Mouse (Mus musculus): ENCODE data around the gene E130208F15Rik. TPM values are rescaled to one million over a fixed set of nuclear protein-coding genes. Genes with fewer than 3 reads are reported as not detected.

E130208F15Rik gene
- polyA plus RNA-seq, 1 experiment: not detected

DNA sequence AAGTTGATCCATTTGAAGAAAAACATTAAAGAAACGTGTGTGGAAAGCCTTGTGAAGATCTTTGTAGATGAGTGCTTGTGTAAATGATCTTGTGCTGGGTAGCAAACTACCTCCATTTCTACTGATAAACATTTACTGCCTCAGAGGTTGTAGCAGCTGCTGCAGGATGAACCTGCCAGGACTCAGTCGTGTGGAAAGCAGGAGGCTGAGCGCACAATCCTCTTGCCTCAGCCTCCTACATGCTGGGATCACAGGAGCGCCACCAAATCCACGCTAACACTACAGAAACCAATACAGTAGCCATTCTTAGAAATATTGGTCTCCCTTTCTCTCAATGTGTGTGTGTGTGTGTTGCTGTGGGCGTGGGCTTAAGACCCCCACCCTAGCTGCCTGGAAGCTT, 33.5 kb upstream of the E130208F15Rik start:
- Histone ChIP-seq H3K4me1 (ENCODE audit: control insufficient read depth, insufficient read depth, low read length) (peaks cover 15% of the 10 kb centered on the region), H3K4me3 (ENCODE audit: insufficient read depth, low read length) (no peak overlapping the region), H3K27ac (ENCODE audit: insufficient read depth, low read depth, low read length) (no peak overlapping the region)
- TF ChIP-seq CTCF (IDR thresholded peaks at IDR 0.05; ENCODE audit: low read depth, low read length): no peak
- no peak for TF ChIP-seq POLR2A (IDR thresholded peaks at IDR 0.05; ENCODE audit: borderline replicate concordance, low read depth, low read length)

DNA sequence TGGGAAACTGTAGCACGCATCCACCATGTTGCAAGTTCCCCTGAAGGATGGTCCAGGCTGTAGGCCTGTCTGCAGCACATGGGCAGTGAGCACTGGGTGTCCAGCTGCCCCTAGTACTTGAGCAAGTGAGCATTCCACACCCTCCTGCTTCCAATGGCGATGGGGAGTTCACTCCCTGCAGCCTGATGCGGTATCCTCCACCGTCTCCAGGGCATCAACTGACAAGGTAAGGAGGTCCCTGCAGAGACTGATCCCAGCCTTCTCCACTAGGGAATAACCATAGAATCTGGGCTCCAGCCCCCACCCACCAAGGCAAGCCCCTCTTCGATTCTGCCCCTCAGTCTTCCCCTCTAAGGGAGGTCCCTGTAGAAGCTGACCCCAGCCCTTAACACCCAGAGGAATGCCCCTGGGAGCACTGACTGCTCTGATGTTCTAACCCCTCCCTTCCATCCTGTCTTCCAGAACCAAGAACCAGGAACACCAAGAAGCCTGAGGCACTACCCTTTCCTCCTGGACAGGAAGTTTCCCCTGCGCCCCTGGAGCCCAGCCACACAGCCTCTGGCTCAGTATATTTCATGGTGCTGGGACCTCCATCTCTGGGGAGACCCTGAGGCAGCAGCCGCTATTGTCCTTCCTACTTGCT, 32.3 kb upstream of the E130208F15Rik start:
- TF ChIP-seq POLR2A (IDR thresholded peaks at IDR 0.05; ENCODE audit: borderline replicate concordance, low read depth, low read length): no peak
- no peak for TF ChIP-seq CTCF (IDR thresholded peaks at IDR 0.05; ENCODE audit: low read depth, low read length)
- Histone ChIP-seq H3K4me3 (ENCODE audit: insufficient read depth, low read length) (no peak overlapping the region), H3K4me1 (ENCODE audit: control insufficient read depth, insufficient read depth, low read length) (peaks cover 14% of the 10 kb centered on the region), H3K27ac (ENCODE audit: insufficient read depth, low read depth, low read length) (no peak overlapping the region)

DNA sequence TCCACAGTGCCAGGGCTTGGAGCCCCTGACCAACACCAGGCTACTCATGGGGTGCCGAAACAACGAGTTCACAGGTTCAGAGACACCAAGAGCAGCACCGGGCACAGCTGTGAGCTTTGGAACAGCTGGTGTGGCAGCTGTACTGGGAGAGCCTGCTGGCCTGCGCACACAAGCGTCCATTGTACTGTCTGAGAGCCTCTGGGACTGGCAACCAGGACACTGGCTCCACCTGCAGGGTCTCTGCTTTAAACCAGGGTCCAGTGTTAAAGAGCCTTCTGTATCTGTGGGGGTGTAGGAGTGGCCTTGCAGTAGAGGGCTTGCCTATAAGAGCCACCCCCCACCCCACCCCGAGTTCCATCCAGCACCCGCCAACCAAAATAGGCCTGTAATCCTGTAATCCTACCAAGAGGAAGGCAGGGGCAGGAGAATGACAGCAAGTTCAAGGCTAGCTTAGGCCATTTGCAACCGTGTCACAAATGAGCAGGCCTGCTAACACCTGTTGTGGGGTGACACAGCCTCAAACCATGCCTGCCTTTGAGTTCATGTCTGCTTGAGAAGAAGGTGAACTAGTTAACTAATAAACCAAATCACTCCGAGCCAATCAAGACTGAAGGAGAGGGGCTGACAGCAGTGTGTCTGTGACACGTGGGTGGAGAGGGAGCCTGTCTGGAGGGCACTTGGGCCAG, 31.7 kb upstream of the E130208F15Rik start:
- Histone ChIP-seq H3K4me3 (ENCODE audit: insufficient read depth, low read length) (no peak overlapping the region), H3K27ac (ENCODE audit: insufficient read depth, low read depth, low read length) (no peak overlapping the region), H3K4me1 (ENCODE audit: control insufficient read depth, insufficient read depth, low read length) (peaks cover 14% of the 10 kb centered on the region)
- TF ChIP-seq CTCF (IDR thresholded peaks at IDR 0.05; ENCODE audit: low read depth, low read length): no peak
- TF ChIP-seq POLR2A (IDR thresholded peaks at IDR 0.05; ENCODE audit: borderline replicate concordance, low read depth, low read length): no peak

DNA sequence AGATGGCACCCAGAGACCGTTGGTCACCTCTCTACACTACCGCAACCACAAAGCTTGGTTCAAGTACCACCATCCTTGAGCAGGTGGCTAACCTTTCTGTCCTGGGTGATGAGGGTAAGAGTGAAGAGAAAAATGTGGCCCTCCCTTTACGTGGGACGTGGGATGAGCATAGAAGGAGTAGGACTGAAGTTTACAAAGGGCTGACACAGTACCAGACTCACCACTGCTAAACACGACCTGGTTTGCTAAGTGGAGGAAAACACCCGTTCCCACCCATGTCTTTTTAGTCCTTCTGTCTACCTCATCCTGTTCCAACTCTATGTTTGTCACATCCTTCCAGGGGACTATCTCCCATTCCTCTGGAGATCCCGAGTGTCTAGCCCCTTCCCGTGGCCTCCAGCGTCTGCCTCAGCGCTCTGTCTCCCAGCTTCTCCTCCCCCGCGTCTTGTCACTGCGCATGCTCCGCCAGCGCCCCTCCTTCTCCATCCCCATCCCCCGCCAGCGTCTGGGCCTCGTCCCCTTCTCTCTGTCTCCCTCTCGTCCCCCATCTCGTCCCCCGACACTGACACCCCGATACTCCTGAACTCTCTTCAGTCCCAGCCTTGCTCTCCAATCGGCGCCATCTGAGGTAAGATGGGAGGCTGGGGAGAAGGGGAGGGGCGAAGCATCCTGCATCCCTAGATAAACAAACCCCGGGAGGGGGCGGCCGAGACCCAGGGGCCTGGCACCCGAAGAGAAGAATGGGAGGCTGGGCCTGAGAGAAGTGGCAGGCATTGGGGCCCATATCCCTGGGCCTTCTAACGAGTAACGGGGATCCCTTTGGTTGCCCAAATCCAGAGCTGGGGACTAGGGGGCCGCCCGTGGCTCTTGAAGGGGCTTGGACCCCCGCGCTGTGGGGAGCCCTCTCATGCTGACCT, 30.1 kb upstream of the E130208F15Rik start, which contains the start of gene Clip3:
TSS of gene Clip3 (plus strand) at position 514 of the 917 bp plus-strand sequence.
- no peak within 1 kb of the TSS for H3K4me3 ChIP-seq (ENCODE audit: insufficient read depth, low read length)
- H3K4me1 ChIP-seq (ENCODE audit: control insufficient read depth, insufficient read depth, low read length): peaks cover 6% of the 10 kb centered on the region; the same call in 1 of the 2 replicates

DNA sequence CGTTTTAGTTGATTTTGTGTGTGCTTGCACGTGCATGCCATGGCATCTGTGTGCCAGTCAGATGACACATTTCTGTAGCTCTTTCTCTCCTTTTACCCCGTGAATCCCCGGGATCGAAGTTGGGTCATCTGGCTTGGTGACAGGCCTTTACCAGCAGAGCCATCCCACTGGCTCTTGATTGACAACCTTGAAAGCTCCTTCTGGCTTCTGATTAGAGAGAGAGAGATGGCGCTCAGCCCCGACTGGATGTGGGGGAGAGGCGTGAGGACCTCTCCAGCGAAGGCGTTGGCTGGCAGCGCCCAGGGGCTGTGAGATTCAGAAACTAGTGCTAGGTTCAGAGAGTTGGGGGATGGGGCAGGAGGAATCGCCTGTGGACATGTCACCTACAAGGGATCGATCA, 27.7 kb upstream of the E130208F15Rik start:
- Histone ChIP-seq H3K4me3 (ENCODE audit: insufficient read depth, low read length) (no peak overlapping the region), H3K4me1 (ENCODE audit: control insufficient read depth, insufficient read depth, low read length) (no peaks in the 10 kb centered on the region), H3K27ac (ENCODE audit: insufficient read depth, low read depth, low read length) (no peak overlapping the region)
- TF ChIP-seq CTCF (IDR thresholded peaks at IDR 0.05; ENCODE audit: low read depth, low read length) (no peak), POLR2A (IDR thresholded peaks at IDR 0.05; ENCODE audit: borderline replicate concordance, low read depth, low read length) (no peak)

More for the DNA sequence above, 30.1 kb upstream of the E130208F15Rik start, which contains the start of gene Clip3:
- no peak within 1 kb of the TSS for H3K27ac ChIP-seq (ENCODE audit: insufficient read depth, low read depth, low read length)
- TF ChIP-seq CTCF (IDR thresholded peaks at IDR 0.05; ENCODE audit: low read depth, low read length): no peak

DNA sequence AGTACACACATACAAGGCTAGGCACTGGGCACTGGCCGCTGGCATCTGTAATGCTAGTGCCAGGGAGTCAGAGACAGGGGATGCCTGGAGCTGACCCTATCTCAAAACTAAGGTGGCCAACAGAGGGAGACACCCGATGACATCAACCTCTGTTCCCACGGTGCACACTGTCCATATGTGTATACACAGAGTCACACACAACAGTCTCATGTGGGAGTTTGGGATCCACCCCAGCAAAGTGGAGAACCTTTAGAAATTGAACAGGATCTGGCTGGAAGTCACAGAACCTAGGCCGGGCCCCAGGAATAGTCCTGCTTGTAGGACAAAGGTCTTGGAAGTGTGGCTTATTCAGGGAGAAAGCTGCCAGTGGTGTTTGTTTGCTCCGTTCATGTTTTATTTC, 27.2 kb upstream of the E130208F15Rik start:
- TF ChIP-seq CTCF (IDR thresholded peaks at IDR 0.05; ENCODE audit: low read depth, low read length): no peak
- TF ChIP-seq POLR2A (IDR thresholded peaks at IDR 0.05; ENCODE audit: borderline replicate concordance, low read depth, low read length): no peak
- Histone ChIP-seq H3K4me1 (ENCODE audit: control insufficient read depth, insufficient read depth, low read length) (no peaks in the 10 kb centered on the region), H3K4me3 (ENCODE audit: insufficient read depth, low read length) (no peak overlapping the region), H3K27ac (ENCODE audit: insufficient read depth, low read depth, low read length) (no peak overlapping the region)

DNA sequence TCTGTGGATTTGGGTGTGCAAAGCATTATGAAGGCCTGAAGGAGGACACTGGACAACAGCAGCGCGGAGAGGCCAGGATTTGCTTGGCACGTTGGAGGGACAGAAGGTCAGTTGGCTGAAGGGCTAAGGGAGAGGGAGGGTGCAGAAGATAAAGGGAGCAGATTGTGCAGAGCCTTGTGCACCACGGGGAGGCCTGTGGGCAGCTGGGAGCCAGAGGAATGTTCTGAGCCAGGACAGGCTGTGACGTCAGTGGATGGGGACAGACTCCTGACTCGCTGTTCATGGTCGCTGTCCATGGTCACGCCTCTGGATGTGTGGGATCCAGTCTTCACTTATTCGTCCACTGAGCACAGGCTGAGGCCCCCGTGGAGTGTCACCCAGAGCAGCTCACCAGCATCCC, 26.4 kb upstream of the E130208F15Rik start:
- Histone ChIP-seq H3K27ac (ENCODE audit: insufficient read depth, low read depth, low read length) (no peak overlapping the region), H3K4me1 (ENCODE audit: control insufficient read depth, insufficient read depth, low read length) (no peaks in the 10 kb centered on the region), H3K4me3 (ENCODE audit: insufficient read depth, low read length) (no peak overlapping the region)
- TF ChIP-seq POLR2A (IDR thresholded peaks at IDR 0.05; ENCODE audit: borderline replicate concordance, low read depth, low read length) (no peak), CTCF (IDR thresholded peaks at IDR 0.05; ENCODE audit: low read depth, low read length) (no peak)

DNA sequence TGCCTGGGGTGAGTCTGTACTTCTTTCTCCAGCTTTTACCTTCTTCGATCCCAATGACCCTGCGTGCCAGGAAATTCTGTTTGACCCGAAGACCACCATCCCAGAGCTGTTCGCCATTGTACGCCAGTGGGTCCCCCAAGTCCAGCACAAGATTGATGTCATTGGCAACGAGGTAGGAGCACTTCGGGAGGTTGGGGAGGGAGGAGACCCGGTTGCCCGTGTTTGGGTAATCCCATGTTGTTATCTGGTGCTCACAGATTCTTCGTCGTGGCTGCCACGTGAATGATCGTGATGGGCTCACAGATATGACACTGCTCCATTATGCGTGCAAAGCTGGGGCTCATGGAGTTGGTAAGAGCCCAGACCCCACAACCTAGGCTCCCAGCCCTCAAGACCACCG, 24.7 kb upstream of the E130208F15Rik start:
- Histone ChIP-seq H3K27ac (ENCODE audit: insufficient read depth, low read depth, low read length) (no peak overlapping the region), H3K4me1 (ENCODE audit: control insufficient read depth, insufficient read depth, low read length) (no peaks in the 10 kb centered on the region), H3K4me3 (ENCODE audit: insufficient read depth, low read length) (no peak overlapping the region)
- TF ChIP-seq CTCF (IDR thresholded peaks at IDR 0.05; ENCODE audit: low read depth, low read length) (no peak), POLR2A (IDR thresholded peaks at IDR 0.05; ENCODE audit: borderline replicate concordance, low read depth, low read length) (no peak)

DNA sequence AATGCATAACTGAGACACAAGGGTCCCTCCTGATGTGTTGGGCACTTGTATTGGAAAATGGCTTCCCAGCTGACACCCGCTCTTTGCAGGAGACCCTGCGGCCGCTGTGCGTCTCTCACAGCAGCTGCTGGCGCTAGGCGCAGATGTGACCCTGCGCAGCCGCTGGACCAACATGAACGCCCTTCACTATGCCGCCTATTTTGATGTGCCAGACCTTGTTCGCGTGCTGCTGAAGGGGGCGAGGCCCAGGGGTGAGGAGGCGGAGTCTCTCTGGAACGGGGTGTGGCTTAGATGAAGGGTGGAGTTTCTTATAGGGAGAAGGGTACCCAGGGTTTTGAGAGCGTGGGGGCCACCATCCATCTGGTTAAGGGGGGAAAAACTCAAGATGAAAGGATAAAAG, 24.3 kb upstream of the E130208F15Rik start:
- TF ChIP-seq POLR2A (IDR thresholded peaks at IDR 0.05; ENCODE audit: borderline replicate concordance, low read depth, low read length) (no peak), CTCF (IDR thresholded peaks at IDR 0.05; ENCODE audit: low read depth, low read length) (no peak)
- H3K4me1 ChIP-seq (ENCODE audit: control insufficient read depth, insufficient read depth, low read length): no peaks in the 10 kb centered on the region
- H3K27ac ChIP-seq (ENCODE audit: insufficient read depth, low read depth, low read length): no peak overlapping the region
- no peak overlapping the region for H3K4me3 ChIP-seq (ENCODE audit: insufficient read depth, low read length)
